Mouse (Mus musculus): ENCODE data around the gene Krt6b. TPM values are rescaled to one million over a fixed set of nuclear protein-coding genes. Genes with fewer than 3 reads are reported as not detected.

Krt6b gene
- total RNA-seq (2014; fragmentation: Nextera tagmentation) (not detected in 2 replicates), total RNA-seq (2017) (not detected in 2 replicates), polyA plus RNA-seq (2012) (not detected in 2 replicates)

- no peak for ATAC-seq (ENCODE audit: extremely low read depth, insufficient number of reproducible peaks, low FRiP score, poor library complexity, severe bottlenecking)
- H3K27me3 ChIP-seq (ENCODE audit: insufficient read depth, low read length): no peaks in the 10 kb centered on the region
- peaks cover 9% of the 10 kb centered on the region for H3K9me3 ChIP-seq (replicated peaks)
- no peak for DNase-seq (ENCODE audit: low spot score)
- H3K4me1 ChIP-seq (ENCODE audit: insufficient read depth, low read depth, low read length): no peaks in the 10 kb centered on the region
- H3K36me3 ChIP-seq (replicated peaks): no peaks in the 10 kb centered on the region
- TF ChIP-seq GATA2 (IDR thresholded peaks at IDR 0.05; ENCODE audit: borderline replicate concordance, low read depth, low read length) (no peak), CTCF (IDR thresholded peaks at IDR 0.05; ENCODE audit: low read depth, low read length) (no peak), GATA1 (IDR thresholded peaks at IDR 0.05; ENCODE audit: borderline replicate concordance, low read length) (no peak), TAL1 (conservative IDR thresholded peaks at IDR 0.05; ENCODE audit: low read depth, low read length) (no peak), POLR2AphosphoS5 (IDR thresholded peaks at IDR 0.05; ENCODE audit: insufficient replicate concordance, low read depth, low read length) (no peak)
- H3K4me3 ChIP-seq (ENCODE audit: low read depth, low read length): no peak within 1 kb of the TSS
Measured at GRCm38 (mm10) chr15:101680187-101680586, at the start of gene Krt6b. Gene Krt6b (minus strand): TSS chr15:101680287.

- Histone ChIP-seq H3K9me3 (replicated peaks) (peaks cover 31% of the 10 kb centered on the region), H3K4me3 (ENCODE audit: low read depth, low read length) (no peak overlapping the region), H3K36me3 (replicated peaks) (no peaks in the 10 kb centered on the region), H3K4me1 (ENCODE audit: insufficient read depth, low read depth, low read length) (no peaks in the 10 kb centered on the region), H3K27me3 (ENCODE audit: insufficient read depth, low read length) (no peaks in the 10 kb centered on the region)
- ATAC-seq (ENCODE audit: extremely low read depth, insufficient number of reproducible peaks, low FRiP score, poor library complexity, severe bottlenecking): no peak
- DNase-seq (ENCODE audit: low spot score): no peak
- no peak for TF ChIP-seq POLR2AphosphoS5 (IDR thresholded peaks at IDR 0.05; ENCODE audit: insufficient replicate concordance, low read depth, low read length)
- no peak for TF ChIP-seq GATA1 (IDR thresholded peaks at IDR 0.05; ENCODE audit: borderline replicate concordance, low read length)
- no peak for TF ChIP-seq TAL1 (conservative IDR thresholded peaks at IDR 0.05; ENCODE audit: low read depth, low read length)
- TF ChIP-seq GATA2 (IDR thresholded peaks at IDR 0.05; ENCODE audit: borderline replicate concordance, low read depth, low read length): no peak
- no peak for TF ChIP-seq CTCF (IDR thresholded peaks at IDR 0.05; ENCODE audit: low read depth, low read length)
Measured at GRCm38 (mm10) chr15:101724686-101725085, 44.6 kb upstream of the Krt6b start.

- no peak overlapping the region for H3K4me3 ChIP-seq (ENCODE audit: low read depth, low read length)
- no peaks in the 10 kb centered on the region for H3K27me3 ChIP-seq (ENCODE audit: insufficient read depth, low read length)
Measured at GRCm38 (mm10) chr15:101715831-101716230, 35.7 kb upstream of the Krt6b start.

GRCm38 (mm10) chr15:101714356-101714755 is 34.3 kb upstream of the Krt6b start:
- Histone ChIP-seq H3K9me3 (replicated peaks) (peaks cover 51% of the 10 kb centered on the region), H3K36me3 (replicated peaks) (no peaks in the 10 kb centered on the region), H3K27me3 (ENCODE audit: insufficient read depth, low read length) (no peaks in the 10 kb centered on the region), H3K4me1 (ENCODE audit: insufficient read depth, low read depth, low read length) (no peaks in the 10 kb centered on the region), H3K4me3 (ENCODE audit: low read depth, low read length) (no peak overlapping the region)
- ATAC-seq (ENCODE audit: extremely low read depth, insufficient number of reproducible peaks, low FRiP score, poor library complexity, severe bottlenecking) (no peak), DNase-seq (ENCODE audit: low spot score) (no peak)
- TF ChIP-seq POLR2AphosphoS5 (IDR thresholded peaks at IDR 0.05; ENCODE audit: insufficient replicate concordance, low read depth, low read length) (no peak), GATA1 (IDR thresholded peaks at IDR 0.05; ENCODE audit: borderline replicate concordance, low read length) (no peak)

More at GRCm38 (mm10) chr15:101715831-101716230, 35.7 kb upstream of the Krt6b start:
- ATAC-seq (ENCODE audit: extremely low read depth, insufficient number of reproducible peaks, low FRiP score, poor library complexity, severe bottlenecking) (no peak), DNase-seq (ENCODE audit: low spot score) (no peak)
- no peak for TF ChIP-seq TAL1 (conservative IDR thresholded peaks at IDR 0.05; ENCODE audit: low read depth, low read length)
- no peak for TF ChIP-seq GATA1 (IDR thresholded peaks at IDR 0.05; ENCODE audit: borderline replicate concordance, low read length)
- TF ChIP-seq GATA2 (IDR thresholded peaks at IDR 0.05; ENCODE audit: borderline replicate concordance, low read depth, low read length): no peak
- TF ChIP-seq POLR2AphosphoS5 (IDR thresholded peaks at IDR 0.05; ENCODE audit: insufficient replicate concordance, low read depth, low read length): no peak
- Histone ChIP-seq H3K9me3 (replicated peaks) (peaks cover 45% of the 10 kb centered on the region), H3K4me1 (ENCODE audit: insufficient read depth, low read depth, low read length) (no peaks in the 10 kb centered on the region), H3K36me3 (replicated peaks) (no peaks in the 10 kb centered on the region)

GRCm38 (mm10) chr15:101713731-101714130 is 33.6 kb upstream of the Krt6b start:
- ATAC-seq (ENCODE audit: extremely low read depth, insufficient number of reproducible peaks, low FRiP score, poor library complexity, severe bottlenecking): no peak

GRCm38 (mm10) chr15:101712720-101713119 is 32.6 kb upstream of the Krt6b start, which contains the start of gene Krt5:
Gene Krt5 (minus strand): TSS chr15:101712898.
- no peak for DNase-seq (ENCODE audit: low spot score)
- H3K4me3 ChIP-seq (ENCODE audit: low read depth, low read length): no peak within 1 kb of the TSS
- peaks cover 60% of the 10 kb centered on the region for H3K9me3 ChIP-seq (replicated peaks)
- ATAC-seq (ENCODE audit: extremely low read depth, insufficient number of reproducible peaks, low FRiP score, poor library complexity, severe bottlenecking): no peak
- no peaks in the 10 kb centered on the region for H3K36me3 ChIP-seq (replicated peaks)
- TF ChIP-seq GATA2 (IDR thresholded peaks at IDR 0.05; ENCODE audit: borderline replicate concordance, low read depth, low read length) (no peak), TAL1 (conservative IDR thresholded peaks at IDR 0.05; ENCODE audit: low read depth, low read length) (no peak), POLR2AphosphoS5 (IDR thresholded peaks at IDR 0.05; ENCODE audit: insufficient replicate concordance, low read depth, low read length) (no peak), CTCF (IDR thresholded peaks at IDR 0.05; ENCODE audit: low read depth, low read length) (no peak)
- H3K27me3 ChIP-seq (ENCODE audit: insufficient read depth, low read length): no peaks in the 10 kb centered on the region
- H3K4me1 ChIP-seq (ENCODE audit: insufficient read depth, low read depth, low read length): no peaks in the 10 kb centered on the region

More at GRCm38 (mm10) chr15:101713731-101714130, 33.6 kb upstream of the Krt6b start:
- Histone ChIP-seq H3K9me3 (replicated peaks) (peaks cover 56% of the 10 kb centered on the region), H3K4me1 (ENCODE audit: insufficient read depth, low read depth, low read length) (no peaks in the 10 kb centered on the region), H3K4me3 (ENCODE audit: low read depth, low read length) (no peak overlapping the region), H3K36me3 (replicated peaks) (no peaks in the 10 kb centered on the region), H3K27me3 (ENCODE audit: insufficient read depth, low read length) (no peaks in the 10 kb centered on the region)
- TF ChIP-seq CTCF (IDR thresholded peaks at IDR 0.05; ENCODE audit: low read depth, low read length) (no peak), GATA2 (IDR thresholded peaks at IDR 0.05; ENCODE audit: borderline replicate concordance, low read depth, low read length) (no peak), POLR2AphosphoS5 (IDR thresholded peaks at IDR 0.05; ENCODE audit: insufficient replicate concordance, low read depth, low read length) (no peak), TAL1 (conservative IDR thresholded peaks at IDR 0.05; ENCODE audit: low read depth, low read length) (no peak), GATA1 (IDR thresholded peaks at IDR 0.05; ENCODE audit: borderline replicate concordance, low read length) (no peak)
- DNase-seq (ENCODE audit: low spot score): no peak
